Mouse (Mus musculus) ES-Bruce4 (cell line): ENCODE results near the gene Pif1.

Experiments
- CTCF ChIP-seq: IDR thresholded peaks from one replicate; pipeline ENCODE4 v1.8.1; 2011; ENCODE audit warnings: low read depth, low read length
- POLR2A ChIP-seq: IDR thresholded peaks from one replicate; pipeline ENCODE4 v1.8.1; 2011; ENCODE audit warnings: low read length; ENCODE audit not compliant: insufficient read depth

- TF ChIP-seq POLR2A (no peak), CTCF (no peak)
Observed at GRCm38 (mm10) chr9:65575393-65576196, 11.4 kb upstream of the Pif1 start.
